Mouse (Mus musculus) liver, adult 2 months (tissue): ENCODE results near the gene Il17a. TPM values are rescaled to one million over a fixed set of nuclear protein-coding genes. Genes with fewer than 3 reads are reported as not detected.
A peak's percentile ranks its signal among the peaks of the same experiment; 100 is the strongest.

Source experiments
- DNase-seq: peaks from one replicate; pipeline ENCODE4 v3.0.0-alpha.2; 2011; ENCODE audit warnings: low read depth, low spot score; ENCODE audit errors: extremely low read depth
- H3K27ac ChIP-seq: fragments of 200-500 bp; replicated peaks from 2 replicates; pipeline ENCODE4 v1.5.1; 2012; ENCODE audit warnings: low read depth, mild to moderate bottlenecking, control low read depth, inconsistent platforms, low read length; ENCODE audit not compliant: insufficient read depth
- H3K27me3 ChIP-seq: fragments of 200-500 bp; 2 replicates; pipeline ENCODE4 v1.6.1; 2012; ENCODE audit warnings: mild to moderate bottlenecking, moderate library complexity, low read length, inconsistent platforms; ENCODE audit not compliant: control insufficient read depth, insufficient read depth
- H3K36me3 ChIP-seq: fragments of 200-500 bp; 2 replicates; pipeline ENCODE4 v1.6.1; 2012; ENCODE audit warnings: low read length, inconsistent platforms; ENCODE audit not compliant: control insufficient read depth, insufficient read depth
- H3K4me1 ChIP-seq: fragments of 200-500 bp; 2 replicates; pipeline ENCODE4 v1.6.1; 2011; ENCODE audit warnings: low read length; ENCODE audit not compliant: control insufficient read depth, insufficient read depth
- H3K4me3 ChIP-seq: fragments of 200-500 bp; 2 replicates; pipeline ENCODE4 v1.5.1; 2011; ENCODE audit warnings: low read depth, mild to moderate bottlenecking, control low read depth, low read length, moderate library complexity; ENCODE audit not compliant: insufficient read depth
- H3K79me2 ChIP-seq: fragments of 200-500 bp; 2 replicates; pipeline ENCODE4 v1.6.1; 2012; ENCODE audit warnings: inconsistent platforms, mild to moderate bottlenecking, low read length, moderate library complexity; ENCODE audit not compliant: control insufficient read depth, insufficient read depth
- H3K9ac ChIP-seq: fragments of 200-500 bp; 2 replicates; pipeline ENCODE4 v1.6.1; 2012; ENCODE audit warnings: low read depth, mild to moderate bottlenecking, control low read depth, inconsistent platforms, low read length
- CTCF ChIP-seq: fragments of 200-500 bp; IDR thresholded peaks from 2 replicates; pipeline ENCODE4 v1.5.1; 2011; ENCODE audit warnings: low read depth, low read length, control low read depth
- POLR2A ChIP-seq: fragments of 200-500 bp; IDR thresholded peaks from 2 replicates; pipeline ENCODE4 v1.6.1; 2011; ENCODE audit warnings: low read length, control low read depth; ENCODE audit not compliant: insufficient read depth; ENCODE audit errors: extremely low read depth
- WGBS: fragments of 180-500 bp; shearing (Covaris S2); methylation state at CpG from one replicate; pipeline ENCODE4 v1.1.7; 2018; 5-methylcytosine and 5-hydroxymethylcytosine counted together
- polyA plus RNA-seq: library from polyadenylated mRNA; depleted of rRNA; stranded (reverse); fragments of >200 nt; gene quantifications from 2 replicates; pipeline ENCODE4 v1.2.3, GENCODE M21; 2012
- total RNA-seq: library from RNA; depleted of rRNA; stranded (reverse); fragments of >200 nt; gene quantifications from 2 replicates; pipeline ENCODE4 v1.2.3, GENCODE M21; 2014

Il17a gene
- total and polyA plus RNA-seq, 2 experiments = not detected

- no peak overlapping the region for H3K9ac ChIP-seq
- H3K4me1 ChIP-seq = no peaks in the 10 kb centered on the region
- no peak overlapping the region for H3K4me3 ChIP-seq
- no peaks in the 10 kb centered on the region for H3K79me2 ChIP-seq
- no peak overlapping the region for H3K27ac ChIP-seq
- H3K36me3 ChIP-seq = no peaks in the 10 kb centered on the region
- TF ChIP-seq POLR2A (no peak), CTCF (no peak)
- no peaks in the 10 kb centered on the region for H3K27me3 ChIP-seq
- no peak for DNase-seq
- whole genome bisulfite sequencing = 66% methylated on average over 3 of the region's 3 CpGs
Observed at GRCm38 (mm10) chr1:20740496-20740998, 9.8 kb downstream of the Il17a start.

DNA sequence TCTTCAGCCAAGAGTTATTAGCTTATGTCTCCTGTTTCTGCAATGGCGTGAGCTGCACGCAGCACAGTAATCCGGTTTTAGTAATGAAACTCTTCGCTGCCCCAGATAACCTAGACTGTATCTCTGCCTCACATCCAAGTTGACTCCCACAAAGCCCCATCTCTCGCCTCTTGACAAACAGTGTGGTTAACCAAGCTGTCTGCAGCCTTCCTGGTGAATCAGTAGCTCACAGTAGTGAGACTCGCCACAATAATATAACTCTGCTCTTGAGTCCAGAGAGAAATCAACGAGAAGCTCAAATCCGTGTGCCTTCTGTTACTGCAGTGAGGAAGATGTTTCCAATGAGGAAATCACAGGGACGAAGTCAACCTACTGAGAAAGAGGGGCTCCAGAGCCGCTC lies 23.7 kb downstream of the Il17a start:
- Histone ChIP-seq H3K4me1 (no peaks in the 10 kb centered on the region), H3K9ac (no peak overlapping the region), H3K79me2 (no peaks in the 10 kb centered on the region), H3K27me3 (no peaks in the 10 kb centered on the region), H3K27ac (no peak overlapping the region), H3K36me3 (no peaks in the 10 kb centered on the region), H3K4me3 (no peak overlapping the region)
- 84% methylated on average over 10 of the region's 10 CpGs for WGBS
- no peak for DNase-seq
- no peak for TF ChIP-seq POLR2A
- no peak for TF ChIP-seq CTCF

GRCm38 (mm10) chr1:20757586-20757985 lies 26.9 kb downstream of the Il17a start:
- Histone ChIP-seq H3K79me2 (no peaks in the 10 kb centered on the region), H3K36me3 (no peaks in the 10 kb centered on the region), H3K4me1 (no peaks in the 10 kb centered on the region), H3K27ac (no peak overlapping the region), H3K4me3 (no peak overlapping the region), H3K27me3 (no peaks in the 10 kb centered on the region), H3K9ac (no peak overlapping the region)
- peak; percentile 63 for DNase-seq
- WGBS = 61% methylated on average over 3 of the region's 3 CpGs
- TF ChIP-seq CTCF (no peak), POLR2A (no peak)

DNA sequence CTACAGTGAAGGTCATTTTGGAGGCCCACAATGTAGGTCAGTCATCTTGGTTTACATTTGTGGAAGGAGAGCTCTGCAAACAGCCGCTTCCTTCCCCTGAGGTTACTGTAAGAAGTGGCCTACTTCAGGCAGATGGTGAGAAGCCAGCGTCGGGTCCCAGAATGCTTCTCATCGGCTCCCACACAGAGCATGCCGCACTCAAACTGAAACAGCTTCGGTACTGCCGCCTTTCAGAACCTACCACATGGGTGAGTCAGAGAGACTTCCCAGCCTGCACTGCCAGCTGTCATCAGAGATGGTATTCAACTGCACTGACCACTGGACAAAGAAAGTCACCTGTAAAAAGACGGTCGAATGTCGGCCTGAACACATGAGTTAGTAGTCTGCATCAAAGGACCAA lies 29.1 kb downstream of the Il17a start:
- Histone ChIP-seq H3K27ac (no peak overlapping the region), H3K4me3 (no peak overlapping the region), H3K79me2 (no peaks in the 10 kb centered on the region), H3K36me3 (no peaks in the 10 kb centered on the region), H3K9ac (no peak overlapping the region), H3K4me1 (no peaks in the 10 kb centered on the region), H3K27me3 (no peaks in the 10 kb centered on the region)
- 85% methylated on average over 10 of the region's 10 CpGs for WGBS
- TF ChIP-seq CTCF (no peak), POLR2A (no peak)
- no peak for DNase-seq

DNA sequence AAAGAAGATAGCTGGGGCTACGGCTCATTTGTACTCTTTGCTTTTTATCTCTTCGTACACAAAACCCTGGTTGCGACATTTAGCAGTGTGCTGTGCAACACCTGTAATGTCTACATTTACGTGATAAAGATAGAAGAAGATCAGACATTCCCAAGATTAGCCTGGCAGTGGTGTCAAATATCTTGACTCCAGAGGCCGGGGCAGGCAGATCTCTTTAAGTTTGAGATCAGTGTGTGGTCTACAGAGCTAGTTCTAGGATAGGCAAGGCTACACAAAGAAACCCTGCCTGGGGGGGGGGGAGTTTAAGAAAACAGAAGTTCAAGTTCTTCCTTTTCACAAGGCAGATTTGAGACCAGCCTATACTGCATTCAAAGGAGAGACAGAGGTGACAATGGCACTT lies 29.6 kb downstream of the Il17a start:
- Histone ChIP-seq H3K4me1 (no peaks in the 10 kb centered on the region), H3K36me3 (no peaks in the 10 kb centered on the region), H3K27me3 (no peaks in the 10 kb centered on the region), H3K9ac (no peak overlapping the region), H3K4me3 (no peak overlapping the region), H3K27ac (no peak overlapping the region), H3K79me2 (no peaks in the 10 kb centered on the region)
- WGBS = 41% methylated on average over 5 of the region's 5 CpGs
- DNase-seq = peak; percentile 16
- TF ChIP-seq POLR2A = no peak
- TF ChIP-seq CTCF = no peak

DNA sequence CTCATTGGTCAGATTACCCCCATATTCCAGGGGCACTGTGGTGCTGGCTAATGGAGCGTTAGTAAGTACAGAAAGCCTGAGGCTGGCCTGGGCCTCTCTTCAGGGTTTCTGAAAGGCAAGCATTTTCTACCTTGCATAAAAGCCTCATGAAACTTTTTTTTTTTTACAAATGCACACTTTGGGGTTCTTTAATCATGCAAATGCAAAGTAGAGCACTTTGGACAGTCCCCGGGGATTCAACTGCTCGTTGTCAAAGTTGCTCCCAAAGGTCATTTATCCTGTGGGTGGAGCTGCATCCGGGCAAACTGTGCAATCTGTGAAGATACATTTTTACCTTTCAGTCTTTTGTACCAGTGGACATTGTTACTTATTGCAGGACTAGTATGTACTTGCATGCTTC lies 30.7 kb downstream of the Il17a start:
- no peak for TF ChIP-seq POLR2A
- no peak for TF ChIP-seq CTCF
- WGBS = 51% methylated on average over 4 of the region's 4 CpGs

More for the DNA sequence above, 30.7 kb downstream of the Il17a start:
- Histone ChIP-seq H3K9ac (no peak overlapping the region), H3K79me2 (no peaks in the 10 kb centered on the region), H3K27ac (no peak overlapping the region), H3K36me3 (no peaks in the 10 kb centered on the region), H3K27me3 (no peaks in the 10 kb centered on the region), H3K4me3 (no peak overlapping the region), H3K4me1 (no peaks in the 10 kb centered on the region)
- no peak for DNase-seq
